Mouse (Mus musculus): ENCODE results near the gene Nabp2. TPM values are rescaled to one million over a fixed set of nuclear protein-coding genes. Genes with fewer than 3 reads are reported as not detected.

Nabp2 gene
- polyA plus RNA-seq, 1 experiment, result 37.8 TPM

GRCm38 (mm10) chr10:128367899-128368401, 43.3 kb downstream of the Nabp2 start:
- Histone ChIP-seq H3K4me3 (ENCODE audit: low read depth, low read length) (peak overlapping the region; percentile 85), H3K27ac (ENCODE audit: insufficient read depth, low read depth, low read length) (peak overlapping the region; percentile 96), H3K27me3 (ENCODE audit: control insufficient read depth, insufficient read depth, low read length) (no peaks in the 10 kb centered on the region), H3K4me1 (ENCODE audit: control insufficient read depth, insufficient read depth, insufficient read length, low read length) (peaks cover 12% of the 10 kb centered on the region), H3K36me3 (ENCODE audit: control insufficient read depth, insufficient read depth, low read length) (peaks cover 14% of the 10 kb centered on the region)
- 12% methylated on average over 19 of the region's 19 CpGs for WGBS
- TF ChIP-seq POLR2A (IDR thresholded peaks at IDR 0.05; ENCODE audit: low read depth, low read length) (no peak), CTCF (IDR thresholded peaks at IDR 0.05; ENCODE audit: extremely low read depth, insufficient read length, insufficient replicate concordance, low read depth, low read length) (no peak)

- TF ChIP-seq CTCF (IDR thresholded peaks at IDR 0.05; ENCODE audit: extremely low read depth, insufficient read length, insufficient replicate concordance, low read depth, low read length), result peak; percentile 29; the same call in 1 of the 2 replicates
- no peak for TF ChIP-seq POLR2A (IDR thresholded peaks at IDR 0.05; ENCODE audit: low read depth, low read length)
- H3K27ac ChIP-seq (ENCODE audit: insufficient read depth, low read depth, low read length), result no peak overlapping the region
- H3K4me1 ChIP-seq (ENCODE audit: control insufficient read depth, insufficient read depth, insufficient read length, low read length), result no peaks in the 10 kb centered on the region
- 48% methylated on average over 3 of the region's 3 CpGs for WGBS
- H3K36me3 ChIP-seq (ENCODE audit: control insufficient read depth, insufficient read depth, low read length), result peaks cover 61% of the 10 kb centered on the region
- no peak overlapping the region for H3K4me3 ChIP-seq (ENCODE audit: low read depth, low read length)
- no peaks in the 10 kb centered on the region for H3K27me3 ChIP-seq (ENCODE audit: control insufficient read depth, insufficient read depth, low read length)
Observed at GRCm38 (mm10) chr10:128362568-128362967, 48.7 kb downstream of the Nabp2 start.

DNA sequence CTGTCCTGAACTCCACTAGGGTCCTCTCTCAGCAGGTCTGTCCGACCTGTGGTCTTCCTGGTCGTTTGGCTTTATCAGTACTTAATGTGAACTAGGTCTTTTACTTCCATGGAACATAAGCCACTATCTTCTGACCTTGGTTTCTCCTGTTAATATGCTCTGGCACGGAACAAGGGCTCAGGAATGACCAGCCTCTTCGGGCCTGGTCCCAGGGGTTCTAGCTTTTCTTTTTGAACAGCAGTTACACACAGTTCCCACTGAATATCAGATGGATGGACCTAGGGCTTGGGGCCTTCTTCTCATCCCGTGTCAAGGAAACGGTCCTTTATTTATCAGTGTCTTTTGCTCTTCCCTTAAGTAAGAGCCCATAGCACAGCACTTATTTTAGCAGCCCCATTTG, 49.5 kb downstream of the Nabp2 start:
- WGBS, result 83% methylated on average over 6 of the region's 6 CpGs
- Histone ChIP-seq H3K27me3 (ENCODE audit: control insufficient read depth, insufficient read depth, low read length) (no peaks in the 10 kb centered on the region), H3K36me3 (ENCODE audit: control insufficient read depth, insufficient read depth, low read length) (peaks cover 61% of the 10 kb centered on the region), H3K27ac (ENCODE audit: insufficient read depth, low read depth, low read length) (no peak overlapping the region), H3K4me3 (ENCODE audit: low read depth, low read length) (no peak overlapping the region), H3K4me1 (ENCODE audit: control insufficient read depth, insufficient read depth, insufficient read length, low read length) (no peaks in the 10 kb centered on the region)
- TF ChIP-seq POLR2A (IDR thresholded peaks at IDR 0.05; ENCODE audit: low read depth, low read length), result no peak

- Histone ChIP-seq H3K4me1 (ENCODE audit: control insufficient read depth, insufficient read depth, insufficient read length, low read length) (no peaks in the 10 kb centered on the region), H3K4me3 (ENCODE audit: low read depth, low read length) (no peak overlapping the region), H3K27ac (ENCODE audit: insufficient read depth, low read depth, low read length) (no peak overlapping the region), H3K36me3 (ENCODE audit: control insufficient read depth, insufficient read depth, low read length) (peaks cover 66% of the 10 kb centered on the region), H3K27me3 (ENCODE audit: control insufficient read depth, insufficient read depth, low read length) (no peaks in the 10 kb centered on the region)
- TF ChIP-seq CTCF (IDR thresholded peaks at IDR 0.05; ENCODE audit: extremely low read depth, insufficient read length, insufficient replicate concordance, low read depth, low read length) (no peak), POLR2A (IDR thresholded peaks at IDR 0.05; ENCODE audit: low read depth, low read length) (no peak)
- 83% methylated on average over 6 of the region's 6 CpGs for WGBS
Observed at GRCm38 (mm10) chr10:128359226-128359625, 52.1 kb downstream of the Nabp2 start.

- H3K4me1 ChIP-seq (ENCODE audit: control insufficient read depth, insufficient read depth, insufficient read length, low read length), result no peaks in the 10 kb centered on the region
- 42% methylated on average over 2 of the region's 2 CpGs for WGBS
- no peak overlapping the region for H3K27ac ChIP-seq (ENCODE audit: insufficient read depth, low read depth, low read length)
- no peak overlapping the region for H3K4me3 ChIP-seq (ENCODE audit: low read depth, low read length)
- H3K27me3 ChIP-seq (ENCODE audit: control insufficient read depth, insufficient read depth, low read length), result no peaks in the 10 kb centered on the region
- no peak for TF ChIP-seq POLR2A (IDR thresholded peaks at IDR 0.05; ENCODE audit: low read depth, low read length)
- TF ChIP-seq CTCF (IDR thresholded peaks at IDR 0.05; ENCODE audit: extremely low read depth, insufficient read length, insufficient replicate concordance, low read depth, low read length), result peak; percentile 43; the same call in 1 of the 2 replicates
- H3K36me3 ChIP-seq (ENCODE audit: control insufficient read depth, insufficient read depth, low read length), result peaks cover 70% of the 10 kb centered on the region
Observed at GRCm38 (mm10) chr10:128358796-128359195, 52.5 kb downstream of the Nabp2 start.

Other genes with a start within 250 kb of the Nabp2 start
- 20.8 and 34.9 TPM in 2 replicates for gene Rbms2, start 231.2 kb downstream of the Nabp2 start, polyA plus RNA-seq (2012; rRNA removed)
- 7.5 and 28.7 TPM in 2 replicates for gene Gls2, start 217.0 kb downstream of the Nabp2 start, polyA plus RNA-seq (2012; rRNA removed)
- 9.4 and 10.5 TPM in 2 replicates for gene Spryd4, start 199.7 kb downstream of the Nabp2 start, polyA plus RNA-seq (2012; rRNA removed)
- not detected in 2 replicates for gene Mip, start 185.7 kb downstream of the Nabp2 start, polyA plus RNA-seq (2012; rRNA removed)
- 1.5 and 2.0 TPM in 2 replicates for gene Timeless, start 179.4 kb downstream of the Nabp2 start, polyA plus RNA-seq (2012; rRNA removed)
- 0.05 TPM in 1 of 2 replicates, not detected in the other for gene Apon, start 157.4 kb downstream of the Nabp2 start, polyA plus RNA-seq (2012; rRNA removed)
- 0.08 TPM in 1 of 2 replicates, not detected in the other for gene Apof, start 142.8 kb downstream of the Nabp2 start, polyA plus RNA-seq (2012; rRNA removed)
- gene Stat2, start 140.9 kb downstream of the Nabp2 start, polyA plus RNA-seq (2012; rRNA removed), result 15.3 and 46.8 TPM in 2 replicates
- gene Il23a, start 112.7 kb downstream of the Nabp2 start, polyA plus RNA-seq (2012; rRNA removed), result not detected in 2 replicates
- gene Pan2, start 108.2 kb downstream of the Nabp2 start, polyA plus RNA-seq (2012; rRNA removed), result 10.3 and 17.7 TPM in 2 replicates
- 31.8 and 46.6 TPM in 2 replicates for gene Cnpy2, start 89.0 kb downstream of the Nabp2 start, polyA plus RNA-seq (2012; rRNA removed)
- gene Cs, start 73.8 kb downstream of the Nabp2 start, polyA plus RNA-seq (2012; rRNA removed), result 233 and 588 TPM in 2 replicates
- 36.5 and 79.1 TPM in 2 replicates for gene Coq10a, start 42.5 kb downstream of the Nabp2 start, polyA plus RNA-seq (2012; rRNA removed)
- gene Ankrd52, start 34.4 kb downstream of the Nabp2 start, polyA plus RNA-seq (2012; rRNA removed), result 15.3 and 22.1 TPM in 2 replicates
- 165 and 301 TPM in 2 replicates for gene Slc39a5, start 10.3 kb downstream of the Nabp2 start, polyA plus RNA-seq (2012; rRNA removed)
- gene Rnf41, start 165 bp upstream of the Nabp2 start, polyA plus RNA-seq (2012; rRNA removed), result 11.0 and 23.0 TPM in 2 replicates
- gene Smarcc2, start 47.8 kb upstream of the Nabp2 start, polyA plus RNA-seq (2012; rRNA removed), result 44.0 and 98.4 TPM in 2 replicates
- gene Myl6, start 82.7 kb upstream of the Nabp2 start, polyA plus RNA-seq (2012; rRNA removed), result 492 and 749 TPM in 2 replicates
- gene Myl6b, start 87.2 kb upstream of the Nabp2 start, polyA plus RNA-seq (2012; rRNA removed), result 0.43 and 1.2 TPM in 2 replicates
- 20.0 and 26.3 TPM in 2 replicates for gene Esyt1, start 114.4 kb upstream of the Nabp2 start, polyA plus RNA-seq (2012; rRNA removed)
- 6.4 and 15.2 TPM in 2 replicates for gene Zc3h10, start 136.3 kb upstream of the Nabp2 start, polyA plus RNA-seq (2012; rRNA removed)
- 1,613 and 1,655 TPM in 2 replicates for gene Rpl41, start 137.8 kb upstream of the Nabp2 start, polyA plus RNA-seq (2012; rRNA removed)
- 3.2 and 6.9 TPM in 2 replicates for gene Pa2g4, start 154.5 kb upstream of the Nabp2 start, polyA plus RNA-seq (2012; rRNA removed)
- gene Erbb3, start 178.2 kb upstream of the Nabp2 start, polyA plus RNA-seq (2012; rRNA removed), result 32.3 and 127 TPM in 2 replicates
- gene Rps26, start 215.3 kb upstream of the Nabp2 start, polyA plus RNA-seq (2012; rRNA removed), result 439 and 930 TPM in 2 replicates
- 0.65 and 0.95 TPM in 2 replicates for gene Ikzf4, start 234.5 kb upstream of the Nabp2 start, polyA plus RNA-seq (2012; rRNA removed)